Mouse (Mus musculus): ENCODE results near the gene Trim63. TPM values are rescaled to one million over a fixed set of nuclear protein-coding genes. Genes with fewer than 3 reads are reported as not detected.

The Trim63 gene
- polyA plus RNA-seq, 1 experiment from 2014 or later, result 0.56 TPM

DNA sequence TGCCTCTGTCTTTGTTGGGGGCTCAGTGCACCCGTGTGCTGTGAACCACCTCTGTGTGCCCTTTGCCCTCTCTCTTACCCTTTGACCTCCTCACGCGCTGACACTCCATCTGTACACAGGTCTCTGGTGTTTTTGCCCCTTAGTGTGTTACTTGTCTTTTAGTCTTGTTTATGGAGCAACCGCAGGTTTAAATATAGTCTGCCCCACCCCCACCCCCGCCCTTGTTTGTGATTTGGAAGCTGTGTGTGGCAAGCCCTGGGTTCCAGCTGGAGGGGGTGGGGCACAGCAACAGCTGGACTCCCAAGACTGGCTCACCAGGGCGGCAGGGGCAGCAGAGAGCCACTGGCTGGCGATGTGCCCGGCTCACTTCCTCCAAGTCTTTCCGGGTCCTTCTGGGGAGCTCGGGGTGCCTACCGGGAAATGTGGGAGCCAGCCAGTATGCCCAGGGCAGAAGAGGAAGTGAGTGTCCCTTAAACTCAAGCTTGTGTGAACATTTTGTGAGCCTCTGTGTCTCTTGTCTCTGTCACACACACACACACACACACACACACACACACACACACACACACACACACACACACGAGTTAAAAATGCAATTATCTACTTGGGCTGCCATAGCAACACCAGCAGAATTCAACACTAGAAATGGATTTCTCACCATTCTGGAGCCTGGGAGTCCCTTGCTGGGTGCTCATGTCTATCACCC lies 7.4 kb upstream of the Trim63 start:
- no peaks in the 10 kb centered on the region for H3K36me3 ChIP-seq
- peaks cover 12% of the 10 kb centered on the region for H3K4me1 ChIP-seq (replicated peaks)
- H3K9me3 ChIP-seq, result 0 out of 2 replicates have a peak, but pooled peaks cover under 1% of the 10 kb centered on the region
- 14% methylated on average over 12 of the region's 12 CpGs for WGBS
- no peak overlapping the region for H3K4me3 ChIP-seq
- peak; percentile 39 for DNase-seq (ENCODE audit: low spot score)
- H3K27ac ChIP-seq, result peak overlapping the region; percentile 42
- no peaks in the 10 kb centered on the region for H3K27me3 ChIP-seq (ENCODE audit: insufficient read depth, poor library complexity, severe bottlenecking)

DNA sequence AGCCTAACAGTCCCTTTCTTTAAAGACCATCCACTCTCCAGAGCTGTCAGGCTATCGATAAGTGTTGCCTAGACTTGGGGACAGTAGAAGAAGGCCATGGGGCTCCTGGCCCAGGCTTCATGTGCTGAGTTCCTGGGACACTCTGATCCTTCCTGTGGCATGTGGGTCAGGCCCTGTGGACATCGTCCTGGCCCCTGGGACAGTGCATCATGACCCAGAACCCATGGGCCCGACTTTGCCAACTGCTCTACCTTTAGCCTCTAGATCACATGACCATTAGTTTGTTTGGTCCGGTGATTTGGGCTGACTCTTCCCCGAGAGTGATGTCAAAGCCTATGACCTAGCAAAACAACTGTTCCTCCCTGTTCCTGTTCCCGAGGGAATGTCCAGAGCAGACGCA lies 4.8 kb upstream of the Trim63 start:
- no peaks in the 10 kb centered on the region for H3K36me3 ChIP-seq
- H3K9me3 ChIP-seq, result peaks cover 6% of the 10 kb centered on the region; the same call in 1 of the 2 replicates
- H3K4me3 ChIP-seq, result no peak overlapping the region
- peaks cover 22% of the 10 kb centered on the region for H3K4me1 ChIP-seq (replicated peaks)
- no peaks in the 10 kb centered on the region for H3K27me3 ChIP-seq (ENCODE audit: insufficient read depth, poor library complexity, severe bottlenecking)
- no peak for DNase-seq (ENCODE audit: low spot score)
- H3K27ac ChIP-seq, result no peak overlapping the region
- 91% methylated on average over 7 of the region's 7 CpGs for WGBS

- 92% methylated on average over 9 of the region's 9 CpGs for WGBS
- H3K4me3 ChIP-seq, result no peak overlapping the region
- no peak overlapping the region for H3K27ac ChIP-seq
- no peaks in the 10 kb centered on the region for H3K36me3 ChIP-seq
- no peaks in the 10 kb centered on the region for H3K27me3 ChIP-seq (ENCODE audit: insufficient read depth, poor library complexity, severe bottlenecking)
- peaks cover 6% of the 10 kb centered on the region; the same call in 1 of the 2 replicates for H3K9me3 ChIP-seq
- H3K4me1 ChIP-seq (replicated peaks), result peaks cover 25% of the 10 kb centered on the region
- no peak for DNase-seq (ENCODE audit: low spot score)
Measured at GRCm38 (mm10) chr4:134310656-134311055, 4.3 kb upstream of the Trim63 start.

GRCm38 (mm10) chr4:134311784-134312183 lies 3.1 kb upstream of the Trim63 start:
- Histone ChIP-seq H3K9me3 (peaks cover 6% of the 10 kb centered on the region; the same call in 1 of the 2 replicates), H3K36me3 (no peaks in the 10 kb centered on the region), H3K4me3 (no peak overlapping the region), H3K4me1 (replicated peaks) (peaks cover 31% of the 10 kb centered on the region), H3K27me3 (ENCODE audit: insufficient read depth, poor library complexity, severe bottlenecking) (no peaks in the 10 kb centered on the region), H3K27ac (no peak overlapping the region)
- DNase-seq (ENCODE audit: low spot score), result no peak
- WGBS, result 84% methylated on average over 9 of the region's 9 CpGs

- Histone ChIP-seq H3K27ac (no peak overlapping the region), H3K4me3 (no peak overlapping the region), H3K9me3 (peaks cover 6% of the 10 kb centered on the region; the same call in 1 of the 2 replicates), H3K4me1 (replicated peaks) (peaks cover 25% of the 10 kb centered on the region), H3K27me3 (ENCODE audit: insufficient read depth, poor library complexity, severe bottlenecking) (no peaks in the 10 kb centered on the region), H3K36me3 (no peaks in the 10 kb centered on the region)
- 92% methylated on average over 5 of the region's 5 CpGs for WGBS
- no peak for DNase-seq (ENCODE audit: low spot score)
Measured at GRCm38 (mm10) chr4:134312341-134312740, 2.6 kb upstream of the Trim63 start.

- DNase-seq (ENCODE audit: low spot score), result no peak
- 93% methylated on average over 6 of the region's 6 CpGs for WGBS
- H3K27ac ChIP-seq, result no peak overlapping the region
- no peak overlapping the region for H3K4me3 ChIP-seq
- H3K27me3 ChIP-seq (ENCODE audit: insufficient read depth, poor library complexity, severe bottlenecking), result no peaks in the 10 kb centered on the region
- H3K4me1 ChIP-seq (replicated peaks), result peaks cover 20% of the 10 kb centered on the region
- peaks cover 6% of the 10 kb centered on the region; the same call in 1 of the 2 replicates for H3K9me3 ChIP-seq
- H3K36me3 ChIP-seq, result no peaks in the 10 kb centered on the region
Measured at GRCm38 (mm10) chr4:134312901-134313300, 2.0 kb upstream of the Trim63 start.

DNA sequence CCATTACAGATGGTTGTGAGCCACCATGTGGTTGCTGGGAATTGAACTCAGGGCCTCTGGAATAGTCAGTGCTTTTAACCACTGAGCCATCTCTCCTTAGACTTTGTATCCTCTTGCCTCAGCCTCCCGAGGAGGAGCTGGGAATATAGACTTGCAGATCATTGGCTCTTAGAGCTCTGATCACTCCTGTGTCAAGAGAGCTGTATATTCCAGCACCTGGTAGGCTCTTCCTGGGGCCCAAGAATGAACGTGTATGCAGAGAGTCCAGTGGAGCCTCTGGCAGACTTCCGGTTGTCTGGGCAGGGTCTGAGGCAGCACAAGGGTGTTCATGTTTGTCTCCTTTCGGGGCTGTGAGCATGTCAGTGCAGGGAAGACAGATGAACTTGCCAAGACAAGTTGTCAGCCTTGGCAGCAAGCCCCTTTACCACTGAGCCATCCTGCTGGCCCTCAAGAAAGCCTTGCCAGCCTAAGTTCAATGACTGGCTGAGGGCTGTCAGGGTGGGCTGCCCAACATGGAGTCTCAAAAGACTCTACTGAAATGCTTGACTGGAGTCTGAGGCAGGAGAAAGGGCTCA lies 752 bp upstream of the Trim63 start:
- H3K27me3 ChIP-seq (ENCODE audit: insufficient read depth, poor library complexity, severe bottlenecking), result no peaks in the 10 kb centered on the region
- peaks cover 19% of the 10 kb centered on the region for H3K4me1 ChIP-seq (replicated peaks)
- no peaks in the 10 kb centered on the region for H3K36me3 ChIP-seq
- peaks cover 6% of the 10 kb centered on the region; the same call in 1 of the 2 replicates for H3K9me3 ChIP-seq
- no peak overlapping the region for H3K4me3 ChIP-seq
- no peak overlapping the region for H3K27ac ChIP-seq
- DNase-seq (ENCODE audit: low spot score), result no peak
- WGBS, result 82% methylated on average over 4 of the region's 4 CpGs

DNA sequence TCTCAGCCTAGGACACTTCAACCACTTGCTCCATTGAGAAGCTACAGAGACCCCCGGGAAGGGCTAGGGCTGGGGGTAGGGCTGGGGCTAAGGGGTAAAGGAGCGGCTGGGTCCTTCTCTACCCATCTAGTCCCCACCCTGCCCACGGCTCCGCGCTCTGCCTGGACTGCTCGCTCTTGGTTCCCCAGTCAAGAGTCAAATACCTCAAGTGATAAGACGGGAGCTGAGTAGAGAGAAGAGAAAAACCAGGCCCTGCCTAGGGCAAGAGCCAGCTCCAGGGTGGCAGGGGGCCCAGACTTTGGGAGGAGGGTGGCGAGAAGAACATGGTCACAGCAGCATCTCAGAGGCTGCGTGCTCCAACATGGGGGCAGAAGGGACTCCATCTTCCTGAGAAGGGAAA lies 550 bp downstream of the Trim63 start:
- Histone ChIP-seq H3K4me3 (no peak overlapping the region), H3K36me3 (no peaks in the 10 kb centered on the region), H3K4me1 (replicated peaks) (peaks cover 19% of the 10 kb centered on the region), H3K27ac (no peak overlapping the region), H3K9me3 (peaks cover 6% of the 10 kb centered on the region; the same call in 1 of the 2 replicates), H3K27me3 (ENCODE audit: insufficient read depth, poor library complexity, severe bottlenecking) (no peaks in the 10 kb centered on the region)
- 79% methylated on average over 9 of the region's 9 CpGs for WGBS
- no peak for DNase-seq (ENCODE audit: low spot score)

DNA sequence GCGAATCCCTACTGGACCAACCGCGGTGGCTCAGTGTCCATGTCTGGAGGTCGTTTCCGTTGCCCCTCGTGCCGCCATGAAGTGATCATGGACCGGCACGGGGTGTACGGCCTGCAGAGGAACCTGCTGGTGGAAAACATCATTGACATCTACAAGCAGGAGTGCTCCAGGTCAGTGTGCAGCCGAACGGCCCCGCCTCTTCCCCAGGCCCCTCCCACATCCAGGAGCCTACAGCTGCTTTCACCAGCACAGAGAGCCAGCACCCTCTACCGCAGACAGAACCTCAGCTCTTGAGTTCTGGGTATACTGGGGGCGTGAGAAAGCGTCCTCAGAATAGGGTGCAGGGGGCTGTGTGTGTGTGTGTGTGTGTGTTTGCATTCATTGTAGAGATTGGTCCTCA lies 1.5 kb downstream of the Trim63 start:
- WGBS, result 55% methylated on average over 16 of the region's 16 CpGs
- Histone ChIP-seq H3K4me3 (no peak overlapping the region), H3K4me1 (replicated peaks) (peaks cover 19% of the 10 kb centered on the region), H3K36me3 (no peaks in the 10 kb centered on the region), H3K9me3 (peaks cover 6% of the 10 kb centered on the region; the same call in 1 of the 2 replicates), H3K27ac (no peak overlapping the region), H3K27me3 (ENCODE audit: insufficient read depth, poor library complexity, severe bottlenecking) (no peaks in the 10 kb centered on the region)
- DNase-seq (ENCODE audit: low spot score), result no peak

GRCm38 (mm10) chr4:134319074-134319473 lies 4.2 kb downstream of the Trim63 start:
- H3K27me3 ChIP-seq (ENCODE audit: insufficient read depth, poor library complexity, severe bottlenecking), result no peaks in the 10 kb centered on the region
- H3K27ac ChIP-seq, result no peak overlapping the region
- 89% methylated on average over 5 of the region's 5 CpGs for WGBS
- no peak overlapping the region for H3K4me3 ChIP-seq
- H3K36me3 ChIP-seq, result no peaks in the 10 kb centered on the region
- H3K4me1 ChIP-seq (replicated peaks), result peaks cover 19% of the 10 kb centered on the region
- no peak for DNase-seq (ENCODE audit: low spot score)
- H3K9me3 ChIP-seq, result no peaks in the 10 kb centered on the region

DNA sequence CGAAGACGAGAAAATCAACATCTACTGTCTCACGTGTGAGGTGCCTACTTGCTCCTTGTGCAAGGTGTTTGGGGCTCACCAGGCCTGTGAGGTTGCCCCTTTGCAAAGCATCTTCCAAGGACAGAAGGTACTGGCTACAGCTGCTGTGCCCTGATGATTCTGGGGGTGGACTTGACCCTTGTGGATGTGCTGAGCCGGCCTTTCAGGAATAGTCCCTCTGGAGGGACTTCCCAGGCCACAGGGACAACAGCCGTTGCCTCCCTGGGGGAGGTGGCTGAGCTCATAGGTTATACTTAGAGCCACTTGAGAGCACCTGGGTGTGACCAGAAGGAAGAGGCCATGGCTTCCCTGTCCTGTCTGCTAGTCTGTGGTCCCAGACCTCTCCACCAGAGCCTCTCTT lies 4.8 kb downstream of the Trim63 start:
- H3K9me3 ChIP-seq, result no peaks in the 10 kb centered on the region
- no peak overlapping the region for H3K4me3 ChIP-seq
- peaks cover 13% of the 10 kb centered on the region for H3K4me1 ChIP-seq (replicated peaks)
- no peak for DNase-seq (ENCODE audit: low spot score)
- WGBS, result 79% methylated on average over 5 of the region's 5 CpGs
- no peaks in the 10 kb centered on the region for H3K36me3 ChIP-seq
- H3K27ac ChIP-seq, result no peak overlapping the region
- no peaks in the 10 kb centered on the region for H3K27me3 ChIP-seq (ENCODE audit: insufficient read depth, poor library complexity, severe bottlenecking)

GRCm38 (mm10) chr4:134321524-134321923 lies 6.6 kb downstream of the Trim63 start:
- peaks cover under 1% of the 10 kb centered on the region; the same call in 1 of the 2 replicates for H3K4me1 ChIP-seq (replicated peaks)
- no peak overlapping the region for H3K4me3 ChIP-seq
- H3K27ac ChIP-seq, result no peak overlapping the region
- H3K9me3 ChIP-seq, result no peaks in the 10 kb centered on the region
- H3K36me3 ChIP-seq, result no peaks in the 10 kb centered on the region
- no peak for DNase-seq (ENCODE audit: low spot score)
- no peaks in the 10 kb centered on the region for H3K27me3 ChIP-seq (ENCODE audit: insufficient read depth, poor library complexity, severe bottlenecking)
- WGBS, result 66% methylated on average over 3 of the region's 3 CpGs

- Histone ChIP-seq H3K27ac (no peak overlapping the region), H3K27me3 (ENCODE audit: insufficient read depth, poor library complexity, severe bottlenecking) (no peaks in the 10 kb centered on the region), H3K9me3 (no peaks in the 10 kb centered on the region), H3K4me3 (no peak overlapping the region), H3K4me1 (replicated peaks) (peaks cover 17% of the 10 kb centered on the region; the same call in 1 of the 2 replicates), H3K36me3 (no peaks in the 10 kb centered on the region)
- DNase-seq (ENCODE audit: low spot score), result no peak
- WGBS, result 86% methylated on average over 5 of the region's 5 CpGs
Measured at GRCm38 (mm10) chr4:134324655-134325054, 9.7 kb downstream of the Trim63 start.

Data from hindbrain, embryonic 10.5 days (tissue).